Mouse (Mus musculus) Patski (cell line): ENCODE measurements at regions not wholly inside any gene's neighbourhood (a gene's known extent, or its start where the extent isn't known, plus 50 kb on each side); places are given as distances from the start of the nearest gene placed in this dataset.
A peak's percentile ranks its signal among the peaks of the same experiment; 100 is the strongest.

ENCODE experiments used
- ATAC-seq: fragments of 100-300 bp; one replicate; pipeline ENCODE4 v1.8.0; 2021
- CTCF ChIA-PET: fragments of 350-600 bp; sonication (Branson Sonifier 250); formaldehyde crosslinking; loops from one replicate; lab custom pipeline; 2022; ENCODE audit warnings: inconsistent platforms; lab: Charles Lee
- POLR2A ChIA-PET: fragments of 350-600 bp; sonication (Branson Sonifier 250); formaldehyde crosslinking; loops from one replicate; lab custom pipeline; 2022; ENCODE audit warnings: antibody characterized with exemption, inconsistent platforms; lab: Charles Lee
- DNase-seq: peaks from one replicate; pipeline ENCODE4 v3.0.0-alpha.2; 2011; ENCODE audit warnings: low read depth, low spot score
- H3K27me3 ChIP-seq: fragments of 371-371 bp; one replicate; pipeline ENCODE4 v1.5.1; 2021
- CTCF ChIP-seq: fragments of 100-300 bp; IDR thresholded peaks from one replicate; pipeline ENCODE4 v1.5.1; 2021
- in situ Hi-C: fragments of 300-500 bp; cut with MboI; formaldehyde crosslinking; loops from 3 replicates; pipeline ENCODE4 v1.11.1; 2018; ENCODE audit warnings: low pct_unique_long_range_greater_than_20kb, mixed read lengths

- no peaks in the 10 kb centered on the region for H3K27me3 ChIP-seq
- ATAC-seq (no peak), DNase-seq (no peak)
- TF ChIP-seq CTCF: no peak
- ChIA-PET POLR2A (no interaction called here), CTCF (no interaction called here)
- in situ Hi-C loops: no loop called here
These were observed 603.9 kb downstream of the Rps29 start for GRCm38 (mm10) chr12:68554943-68555627.

- no peaks in the 10 kb centered on the region for H3K27me3 ChIP-seq
- POLR2A ChIA-PET: no interaction called here
- CTCF ChIA-PET: no interaction called here
- ATAC-seq (no peak), DNase-seq (no peak)
- in situ Hi-C loops: no loop called here
- TF ChIP-seq CTCF: no peak
These were observed 604.7 kb downstream of the Rps29 start for GRCm38 (mm10) chr12:68554292-68554691.

- no peak for ATAC-seq
- no peak for DNase-seq
- ChIA-PET POLR2A (no interaction called here), CTCF (no interaction called here)
- H3K27me3 ChIP-seq: no peaks in the 10 kb centered on the region
- in situ Hi-C loops: no loop called here
- no peak for TF ChIP-seq CTCF
These were observed 617.2 kb downstream of the Rps29 start for GRCm38 (mm10) chr12:68541811-68542210.

- ATAC-seq (no peak), DNase-seq (no peak)
- TF ChIP-seq CTCF: peak; percentile 40
- H3K27me3 ChIP-seq: no peaks in the 10 kb centered on the region
- POLR2A ChIA-PET: no interaction called here
- CTCF ChIA-PET: no interaction called here
- in situ Hi-C loops: no loop called here
These were observed 658.2 kb downstream of the Rps29 start for GRCm38 (mm10) chr12:68500794-68501193.

GRCm38 (mm10) chr12:68463032-68463431 lies 696.0 kb downstream of the Rps29 start:
- TF ChIP-seq CTCF: no peak
- CTCF ChIA-PET: no interaction called here
- POLR2A ChIA-PET: no interaction called here
- in situ Hi-C loops: no loop called here
- DNase-seq (no peak), ATAC-seq (peak; percentile 80)
- no peaks in the 10 kb centered on the region for H3K27me3 ChIP-seq

GRCm38 (mm10) chr12:68458196-68458595 lies 700.8 kb downstream of the Rps29 start:
- DNase-seq (no peak), ATAC-seq (no peak)
- POLR2A ChIA-PET: interaction anchor here (0.6 kb wide), 1 partner anchor 203 kb away, joined by 4 read pairs; no protein-coding TSS in a partner anchor
- CTCF ChIA-PET: no interaction called here
- in situ Hi-C loops: no loop called here
- no peak for TF ChIP-seq CTCF
- peaks cover 1% of the 10 kb centered on the region for H3K27me3 ChIP-seq

- no peak for ATAC-seq
- TF ChIP-seq CTCF: no peak
- in situ Hi-C loops: no loop called here
- no peak for DNase-seq
- POLR2A ChIA-PET: no interaction called here
- CTCF ChIA-PET: no interaction called here
- no peaks in the 10 kb centered on the region for H3K27me3 ChIP-seq
These were observed 732.4 kb downstream of the Rps29 start for GRCm38 (mm10) chr12:68426601-68427000.

- no peak for ATAC-seq
- H3K27me3 ChIP-seq: no peaks in the 10 kb centered on the region
- DNase-seq: no peak
- in situ Hi-C loops: no loop called here
- POLR2A ChIA-PET: no interaction called here
- CTCF ChIA-PET: no interaction called here
- TF ChIP-seq CTCF: no peak
These were observed 734.0 kb downstream of the Rps29 start for GRCm38 (mm10) chr12:68425006-68425405.
